Mouse (Mus musculus): ENCODE data around the gene Uba52. TPM values are rescaled to one million over a fixed set of nuclear protein-coding genes. Genes with fewer than 3 reads are reported as not detected.
"Not testable (repeated sequence)": the region's sequence is repeated elsewhere in the genome, so short reads cannot be mapped to it uniquely, and the experiment has no call there.

Uba52 gene
- polyA plus RNA-seq, 1 experiment from 2014 or later, result 662 TPM

DNA sequence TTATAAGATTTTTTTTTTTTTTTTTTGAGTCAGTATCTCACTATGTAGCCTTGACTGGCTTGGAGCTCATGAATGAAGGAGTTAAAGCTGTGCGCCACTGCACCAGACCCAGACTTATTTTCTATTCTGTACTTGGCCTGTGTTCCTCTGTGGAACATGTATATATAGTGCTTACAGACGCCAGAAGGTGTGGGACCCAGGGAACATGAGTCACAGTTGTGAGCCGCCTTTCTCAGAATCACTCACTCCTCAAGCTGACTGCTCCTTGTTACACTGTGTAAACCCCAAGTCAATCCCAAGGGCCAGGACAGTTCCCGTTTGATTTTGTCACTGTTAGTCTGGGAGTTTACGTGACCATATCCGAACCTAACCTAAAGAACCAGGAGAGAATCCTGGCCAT is 8.4 kb upstream of the Uba52 start:
- TF ChIP-seq CTCF (IDR thresholded peaks at IDR 0.05), result no peak
- DNase-seq (ENCODE audit: low read depth, low spot score) (no peak), ATAC-seq (no peak)
- no peaks in the 10 kb centered on the region for H3K27me3 ChIP-seq
- ChIA-PET CTCF (interaction anchor here (1.7 to 1.9 kb wide), 2 partner anchors 10 to 12 kb away, joined by 4 to 5 read pairs; partner anchors contain the start of gene Rex1bd), POLR2A (interaction anchor here (0.8 to 1.8 kb wide), 2 partner anchors 7 to 9 kb away, joined by 3 to 5 read pairs; partner anchors contain the start of gene Uba52)
- in situ Hi-C loops (cut with MboI; ENCODE audit: low pct_unique_long_range_greater_than_20kb), result no loop called here

DNA sequence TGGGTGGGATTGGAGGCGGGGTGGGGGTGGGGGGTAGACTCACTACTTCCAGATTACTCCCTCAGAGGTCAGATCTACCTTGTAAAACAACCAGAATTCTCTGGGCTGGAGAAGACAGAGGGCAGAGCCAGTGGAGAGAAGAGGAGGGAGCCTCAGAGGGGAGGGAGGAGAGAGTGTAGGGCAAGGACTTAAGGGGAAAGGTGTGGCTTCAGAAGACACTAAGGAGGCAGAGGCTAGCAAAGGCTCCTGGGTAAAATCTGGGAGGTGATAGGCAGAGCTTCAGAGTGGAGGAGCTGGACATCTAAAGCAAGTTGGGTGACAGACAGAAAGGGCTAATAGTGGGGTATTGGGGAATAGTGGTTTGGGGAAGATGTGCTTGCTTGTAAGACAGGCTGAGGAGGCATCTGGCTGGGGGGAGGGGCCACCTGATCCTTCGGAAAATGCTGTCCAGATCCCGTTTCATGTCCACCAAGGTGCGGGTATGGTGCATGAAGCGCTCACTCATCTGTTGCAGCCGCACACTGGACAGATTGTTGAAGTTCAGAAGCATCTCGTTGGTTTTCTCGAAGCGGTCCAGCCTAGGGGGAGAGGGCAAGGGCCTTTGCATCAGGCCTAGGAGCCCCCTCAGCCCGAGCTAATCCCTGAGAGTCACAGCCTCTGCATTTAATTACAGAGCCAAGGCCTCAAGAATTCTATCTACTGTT is 7.5 kb upstream of the Uba52 start:
- TF ChIP-seq CTCF (IDR thresholded peaks at IDR 0.05), result no peak
- H3K27me3 ChIP-seq, result no peaks in the 10 kb centered on the region
- ATAC-seq, result no peak
- DNase-seq (ENCODE audit: low read depth, low spot score), result no peak
- in situ Hi-C loops (cut with MboI; ENCODE audit: low pct_unique_long_range_greater_than_20kb), result no loop called here
- POLR2A ChIA-PET, result interaction anchor here (0.8 kb wide), 1 partner anchor 8 kb away, joined by 3 read pairs; the partner anchor contains the start of gene Uba52
- CTCF ChIA-PET, result interaction anchor here (1.0 kb wide), 1 partner anchor 131 kb away, joined by 3 read pairs; no protein-coding TSS in a partner anchor

GRCm38 (mm10) chr8:70513441-70513840 is 2.8 kb upstream of the Uba52 start:
- no peak for DNase-seq (ENCODE audit: low read depth, low spot score)
- TF ChIP-seq CTCF (IDR thresholded peaks at IDR 0.05), result no peak
- ChIA-PET CTCF (no interaction called here), POLR2A (no interaction called here)
- H3K27me3 ChIP-seq, result no peaks in the 10 kb centered on the region
- in situ Hi-C loops (cut with MboI; ENCODE audit: low pct_unique_long_range_greater_than_20kb), result no loop called here
- ATAC-seq, result no peak

GRCm38 (mm10) chr8:70512253-70512903 is 1.8 kb upstream of the Uba52 start:
- in situ Hi-C loops (cut with MboI; ENCODE audit: low pct_unique_long_range_greater_than_20kb), result no loop called here
- CTCF ChIA-PET, result no interaction called here
- no peak for TF ChIP-seq CTCF (IDR thresholded peaks at IDR 0.05)
- POLR2A ChIA-PET, result no interaction called here
- DNase-seq (ENCODE audit: low read depth, low spot score) (no peak), ATAC-seq (no peak)
- no peaks in the 10 kb centered on the region for H3K27me3 ChIP-seq

DNA sequence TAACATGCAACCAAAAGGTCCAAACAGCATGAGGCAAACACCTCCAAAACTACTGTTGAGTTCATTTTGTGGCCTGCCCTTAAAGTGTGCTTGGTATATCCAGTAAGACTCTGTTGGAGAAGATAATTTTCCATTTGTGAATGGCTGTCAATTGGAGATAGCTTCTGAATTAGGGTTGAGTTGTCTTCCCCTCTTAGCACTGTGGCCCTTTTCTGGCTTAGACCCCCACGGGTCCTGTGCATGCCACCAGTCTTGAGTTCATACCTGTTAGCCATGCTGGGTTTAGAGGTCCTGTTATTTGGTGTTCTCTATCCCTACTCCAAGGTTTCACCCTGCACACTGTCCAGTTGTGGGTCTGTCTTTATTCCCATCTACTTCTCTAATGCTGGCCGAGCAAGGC is 1.2 kb upstream of the Uba52 start:
- DNase-seq (ENCODE audit: low read depth, low spot score), result no peak
- CTCF ChIA-PET, result interaction anchor here (1.7 kb wide), 1 partner anchor 9 kb away, joined by 5 read pairs; no protein-coding TSS in a partner anchor
- in situ Hi-C loops (cut with MboI; ENCODE audit: low pct_unique_long_range_greater_than_20kb), result no loop called here
- no peaks in the 10 kb centered on the region for H3K27me3 ChIP-seq
- TF ChIP-seq CTCF (IDR thresholded peaks at IDR 0.05), result no peak
- POLR2A ChIA-PET, result interaction anchor here (0.7 to 2.7 kb wide), 4 partner anchors 8 to 80 kb away, joined by 3 to 15 read pairs (median 4); partner anchors contain the start of gene Ell
- no peak for ATAC-seq

GRCm38 (mm10) chr8:70511174-70511573 is 573 bp upstream of the Uba52 start:
- H3K27me3 ChIP-seq; ATAC-seq; DNase-seq (ENCODE audit: low read depth, low spot score); in situ Hi-C loops (cut with MboI; ENCODE audit: low pct_unique_long_range_greater_than_20kb): not testable (repeated sequence)
- ChIA-PET CTCF (interaction anchor here (1.7 kb wide), 1 partner anchor 9 kb away, joined by 5 read pairs; no protein-coding TSS in a partner anchor), POLR2A (interaction anchor here (0.7 to 2.7 kb wide), 4 partner anchors 9 to 79 kb away, joined by 3 to 15 read pairs (median 4); partner anchors contain the start of gene Ell)

DNA sequence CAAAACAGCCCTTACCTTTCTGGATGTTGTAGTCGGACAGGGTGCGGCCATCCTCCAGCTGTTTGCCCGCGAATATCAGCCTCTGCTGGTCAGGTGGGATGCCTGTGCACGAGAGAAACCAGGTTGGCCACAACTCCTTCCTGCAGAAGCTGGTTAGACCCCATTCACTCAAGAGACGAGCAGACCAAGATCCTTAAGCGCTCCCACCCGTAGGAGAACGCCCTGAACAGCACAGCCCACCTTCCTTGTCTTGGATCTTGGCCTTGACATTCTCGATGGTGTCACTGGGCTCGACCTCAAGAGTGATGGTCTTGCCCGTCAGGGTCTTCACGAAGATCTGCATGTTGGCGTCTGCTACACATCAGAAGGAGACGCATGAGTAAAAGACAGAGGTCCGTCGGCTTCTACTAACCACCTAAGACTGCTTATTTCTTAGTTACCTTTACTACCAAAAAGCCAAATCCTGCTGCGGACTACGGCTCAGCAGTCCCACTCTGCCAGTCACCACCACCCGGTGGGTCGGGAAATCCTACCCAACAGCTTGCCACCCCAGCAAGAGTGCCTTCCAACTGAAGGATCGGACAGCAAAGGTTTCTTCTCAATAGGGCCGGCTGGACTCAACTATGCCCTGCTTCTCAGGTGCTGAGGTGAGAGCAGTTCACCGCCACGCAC is 1.2 kb downstream of the Uba52 start:
- ChIA-PET CTCF (interaction anchor here (1.0 to 1.4 kb wide), 2 partner anchors 17 to 101 kb away, joined by 3 read pairs; no protein-coding TSS in a partner anchor), POLR2A (interaction anchor here (0.6 to 2.7 kb wide), 7 partner anchors 11 to 195 kb away, joined by 3 to 15 read pairs (median 3); partner anchors contain the start of gene Ell)
- no peak for TF ChIP-seq CTCF (IDR thresholded peaks at IDR 0.05)
- H3K27me3 ChIP-seq, result no peaks in the 10 kb centered on the region
- DNase-seq (ENCODE audit: low read depth, low spot score), result no peak
- ATAC-seq, result no peak
- in situ Hi-C loops (cut with MboI; ENCODE audit: low pct_unique_long_range_greater_than_20kb), result no loop called here

DNA sequence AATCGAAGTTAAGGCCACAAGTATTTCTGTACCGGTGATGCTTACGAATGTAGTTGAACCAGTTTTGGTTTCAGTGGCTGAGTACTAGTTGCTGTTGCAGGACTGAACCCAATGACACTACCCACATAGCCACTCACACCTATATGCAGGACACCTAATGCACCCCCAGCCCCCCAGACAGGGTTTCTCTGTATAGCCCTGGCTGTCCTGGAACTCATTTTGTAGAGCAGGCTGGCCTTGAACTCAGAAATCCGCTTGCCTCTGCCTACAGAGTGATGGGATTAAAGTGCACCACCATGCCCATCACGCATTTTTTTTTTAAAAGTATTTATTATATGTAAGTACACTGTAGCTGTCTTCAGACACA is 3.6 kb downstream of the Uba52 start:
- no peaks in the 10 kb centered on the region for H3K27me3 ChIP-seq
- in situ Hi-C loops (cut with MboI; ENCODE audit: low pct_unique_long_range_greater_than_20kb), result no loop called here
- ATAC-seq (no peak), DNase-seq (ENCODE audit: low read depth, low spot score) (no peak)
- ChIA-PET POLR2A (interaction anchor here (0.7 to 1.6 kb wide), 6 partner anchors 20 to 231 kb away, joined by 3 to 6 read pairs (median 4); partner anchors contain the start of genes Fkbp8 and Kxd1), CTCF (interaction anchor here (1.2 to 2.5 kb wide), 3 partner anchors 13 to 154 kb away, joined by 3 to 7 read pairs (median 4); partner anchors contain the start of genes Crtc1 and Upf1)
- TF ChIP-seq CTCF (IDR thresholded peaks at IDR 0.05), result no peak

DNA sequence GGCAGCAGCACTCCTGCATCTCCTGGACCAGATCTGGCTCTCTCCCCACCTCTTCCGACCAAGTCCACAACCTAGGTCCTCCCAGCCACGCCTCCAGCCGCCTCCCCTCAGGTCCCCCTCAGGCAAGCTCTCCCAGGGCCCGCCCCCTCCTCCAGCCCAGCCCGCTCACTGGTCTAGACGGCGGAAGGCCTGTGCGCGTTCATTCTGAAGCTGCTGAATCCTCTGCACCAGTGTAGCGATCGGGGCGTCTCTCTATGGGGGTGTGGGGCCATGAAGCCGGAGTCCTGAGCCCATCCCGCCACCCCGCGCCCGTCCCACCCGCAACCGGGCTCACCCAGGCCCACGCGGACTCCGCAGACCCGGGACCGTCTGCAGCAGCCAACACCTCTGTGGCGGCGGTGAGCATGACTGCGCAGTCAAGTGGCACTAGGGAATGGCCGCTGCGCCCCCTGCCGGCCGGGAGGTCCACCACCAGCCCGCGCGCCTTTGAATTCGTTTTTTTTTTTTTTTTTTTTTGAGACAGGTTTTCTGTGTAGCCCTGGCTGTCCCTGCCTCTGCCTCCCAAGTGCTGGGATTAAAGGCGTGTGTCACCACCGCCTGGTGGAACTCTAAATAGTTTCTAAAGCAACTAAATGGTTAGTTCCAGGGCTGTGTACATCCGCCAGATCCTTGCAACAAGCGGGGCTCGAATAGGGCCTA is 4.1 kb downstream of the Uba52 start, which contains the start of gene Rex1bd:
Gene Rex1bd (minus strand): TSS at position 425 of the 699 bp plus-strand sequence.
- ATAC-seq (peak; percentile 77), DNase-seq (ENCODE audit: low read depth, low spot score) (peak; percentile 56)
- ChIA-PET CTCF (interaction anchor here (1.2 to 2.5 kb wide), 6 partner anchors 13 to 153 kb away, joined by 3 to 14 read pairs (median 6); partner anchors contain the start of genes Crtc1 and Upf1), POLR2A (interaction anchor here (0.7 to 1.6 kb wide), 9 partner anchors 21 to 231 kb away, joined by 3 to 6 read pairs (median 4); partner anchors contain the start of genes Fkbp8, Kxd1 and Upf1)
- in situ Hi-C loops (cut with MboI; ENCODE audit: low pct_unique_long_range_greater_than_20kb), result no loop called here
- no peaks in the 10 kb centered on the region for H3K27me3 ChIP-seq
- no peak for TF ChIP-seq CTCF (IDR thresholded peaks at IDR 0.05)

Measured in Patski (cell line).